In genomic region chr7:140922398-140923069, GRCm38 (mm10) we compare ENCODE assay signal across 1 mouse cellular context.
A peak's percentile ranks its signal among the peaks of the same experiment; 100 is the strongest.
TF ChIP-seq lines count a peak whose summit lies in the region.

No protein-coding gene starts in this region.

TF ChIP-seq in CH12.LX, 34 proteins besides CTCF, POLR2A, EP300 and RAD21 (continued from another document):
- no peak for TF ChIP-seq NRF1 (IDR thresholded peaks at IDR 0.05; ENCODE audit: low read depth, low read length)
- no peak for TF ChIP-seq SMC3 (IDR thresholded peaks at IDR 0.05; ENCODE audit: low read depth, low read length)
- TF ChIP-seq ZNF384 (IDR thresholded peaks at IDR 0.05; ENCODE audit: low read depth, low read length), result no peak
- TF ChIP-seq ZMIZ1 (IDR thresholded peaks at IDR 0.05; ENCODE audit: low read depth, low read length), result no peak
- no peak for TF ChIP-seq USF2 (conservative IDR thresholded peaks at IDR 0.05; ENCODE audit: low read depth, low read length)
- TF ChIP-seq USF1 (IDR thresholded peaks at IDR 0.05; ENCODE audit: low read depth, low read length), result no peak
- peak; percentile 46 for TF ChIP-seq ELF1 (IDR thresholded peaks at IDR 0.05; ENCODE audit: low read depth, low read length)
- no peak for TF ChIP-seq POLR2AphosphoS2 (IDR thresholded peaks at IDR 0.05; ENCODE audit: low read depth, low read length)
- no peak for TF ChIP-seq MXI1 (IDR thresholded peaks at IDR 0.05; ENCODE audit: low read depth, low read length)
- no peak for TF ChIP-seq JUND (conservative IDR thresholded peaks at IDR 0.05; ENCODE audit: low read depth, low read length)
- TF ChIP-seq CHD1 (IDR thresholded peaks at IDR 0.05; ENCODE audit: low read depth, low read length), result no peak
- no peak for TF ChIP-seq IRF4 (IDR thresholded peaks at IDR 0.05; ENCODE audit: low read depth, low read length)
- TF ChIP-seq MAFK (IDR thresholded peaks at IDR 0.05; ENCODE audit: insufficient replicate concordance, low read length), result no peak
